22 mouse cellular contexts compared by ENCODE assay signal in genomic region chr2:9287077-9287476, GRCm38 (mm10).
DNase-seq lines count a peak whose midpoint lies in the region; ATAC-seq lines count a peak whose summit lies in the region.
"Had no signal": no experiment of that assay in that cellular context is flagged by ENCODE, and none has a peak within 500 bp of the region (broad histone marks: within the 10 kb centered on the region; RNA-seq: fewer than 3 reads in every experiment).

No protein-coding gene starts in this region.

- H3K9ac ChIP-seq in kidney, embryonic 14.5 days (ENCODE audit: low read depth, low read length): no peak overlapping the region
- H3K9ac ChIP-seq in kidney, embryonic 16.5 days (replicated peaks; ENCODE audit: low read length): no peak overlapping the region
- H3K9ac ChIP-seq: embryonic facial prominence, embryonic 13.5 days; embryonic facial prominence, embryonic 15.5 days; forebrain, embryonic 12.5 days had no signal

- H3K27me3 ChIP-seq in kidney, embryonic 14.5 days (ENCODE audit: control insufficient read depth, insufficient read depth, low read length): no peaks in the 10 kb centered on the region
- H3K27me3 ChIP-seq in kidney, embryonic 16.5 days (ENCODE audit: insufficient read depth, low read length): no peaks in the 10 kb centered on the region
- H3K27me3 ChIP-seq: embryonic facial prominence, embryonic 13.5 days; embryonic facial prominence, embryonic 15.5 days; forebrain, embryonic 12.5 days had no signal

- no peak overlapping the region for H3K27ac ChIP-seq in kidney, embryonic 14.5 days (ENCODE audit: low read depth, low read length)
- no peak overlapping the region for H3K27ac ChIP-seq in kidney, embryonic 16.5 days (ENCODE audit: low read length)
- H3K27ac ChIP-seq: embryonic facial prominence, embryonic 13.5 days; embryonic facial prominence, embryonic 15.5 days; forebrain, embryonic 10.5 days; forebrain, embryonic 12.5 days had no signal

- DNase-seq in kidney, postnatal 14 days: no peak
- no peak for DNase-seq in kidney, postnatal 25 days
- DNase-seq in forelimb bud, embryonic 11.5 days (ENCODE audit: low read depth, low spot score): peak; percentile 6
- no peak for DNase-seq in heart, adult 18-20 months
- DNase-seq: adrenal gland, adult 2 months; adrenal gland, postnatal 10 days; adrenal gland, postnatal 25 days; cerebellum, adult 11 months; cerebellum, adult 18-20 months; cerebellum, adult 8-10 months; cerebellum, postnatal 14 days; cerebellum, postnatal 36 days; embryo, embryonic 11 days had no signal

- no peak overlapping the region for H3K4me3 ChIP-seq in kidney, embryonic 14.5 days (ENCODE audit: low read length)
- H3K4me3 ChIP-seq in kidney, embryonic 16.5 days (ENCODE audit: low read length): no peak overlapping the region
- H3K4me3 ChIP-seq: embryonic facial prominence, embryonic 13.5 days; embryonic facial prominence, embryonic 15.5 days; erythroblast, embryonic 14.5 days; forebrain, embryonic 10.5 days; forebrain, embryonic 12.5 days had no signal

- H3K36me3 ChIP-seq in kidney, embryonic 14.5 days (ENCODE audit: control insufficient read depth, insufficient read depth, low read length): no peaks in the 10 kb centered on the region
- no peaks in the 10 kb centered on the region for H3K36me3 ChIP-seq in kidney, embryonic 16.5 days (ENCODE audit: insufficient read depth, low read length)
- H3K36me3 ChIP-seq: embryonic facial prominence, embryonic 13.5 days; embryonic facial prominence, embryonic 15.5 days; forebrain, embryonic 10.5 days; forebrain, embryonic 12.5 days had no signal

- WGBS in kidney, embryonic 14.5 days: 43% methylated on average over 1 of the region's 1 CpGs
- WGBS in kidney, embryonic 16.5 days: 33% methylated on average over 1 of the region's 1 CpGs

- no peak overlapping the region for H3K4me2 ChIP-seq in kidney, embryonic 14.5 days (replicated peaks; ENCODE audit: low read depth, low read length)
- H3K4me2 ChIP-seq in kidney, embryonic 16.5 days (replicated peaks; ENCODE audit: low read depth, low read length): no peak overlapping the region
- H3K4me2 ChIP-seq: embryonic facial prominence, embryonic 13.5 days; embryonic facial prominence, embryonic 15.5 days; forebrain, embryonic 12.5 days had no signal

- no peaks in the 10 kb centered on the region for H3K9me3 ChIP-seq in kidney, embryonic 14.5 days (ENCODE audit: control insufficient read depth, low read length)
- H3K9me3 ChIP-seq in kidney, embryonic 16.5 days (ENCODE audit: low read length): no peaks in the 10 kb centered on the region
- H3K9me3 ChIP-seq: embryonic facial prominence, embryonic 13.5 days; embryonic facial prominence, embryonic 15.5 days; forebrain, embryonic 10.5 days; forebrain, embryonic 12.5 days had no signal

- ATAC-seq in kidney, embryonic 14.5 days (ENCODE audit: low FRiP score, low TSS enrichment): peak; percentile 60
- peak; percentile 67; the same call in 1 of the 2 replicates for ATAC-seq in kidney, embryonic 16.5 days (ENCODE audit: low FRiP score, low TSS enrichment)
- ATAC-seq: forebrain, embryonic 14.5 days; forebrain, embryonic 16.5 days had no signal

- H3K4me1 ChIP-seq in kidney, embryonic 14.5 days (ENCODE audit: control insufficient read depth, insufficient read depth, low read length): 0 out of 2 replicates have a peak, but pooled peaks cover 3% of the 10 kb centered on the region
- peaks cover 4% of the 10 kb centered on the region; the same call in 1 of the 2 replicates for H3K4me1 ChIP-seq in kidney, embryonic 16.5 days (ENCODE audit: insufficient read depth, low read length)
- H3K4me1 ChIP-seq: embryonic facial prominence, embryonic 13.5 days; embryonic facial prominence, embryonic 15.5 days; forebrain, embryonic 10.5 days; forebrain, embryonic 12.5 days had no signal
